Mouse (Mus musculus) lung, adult 2 months (tissue): ENCODE data around the gene Hoxd8. TPM values are rescaled to one million over a fixed set of nuclear protein-coding genes. Genes with fewer than 3 reads are reported as not detected.
A peak's percentile ranks its signal among the peaks of the same experiment; 100 is the strongest.

Source experiments
- DNase-seq: peaks from one replicate; pipeline ENCODE4 v3.0.0; 2022
- H3K4me1 ChIP-seq: fragments of 200-500 bp; 2 replicates; pipeline ENCODE4 v1.6.1; 2011; ENCODE audit warnings: low read length; ENCODE audit not compliant: control insufficient read depth, insufficient read depth
- H3K4me3 ChIP-seq: fragments of 200-500 bp; replicated peaks from 2 replicates; pipeline ENCODE3; 2011; ENCODE audit warnings: low read depth, mild to moderate bottlenecking, control low read depth, low read length; ENCODE audit errors: extremely low read depth
- CTCF ChIP-seq: fragments of 200-500 bp; IDR thresholded peaks from 2 replicates; pipeline ENCODE4 v1.5.1; 2011; ENCODE audit warnings: mild to moderate bottlenecking, low read length, control low read depth; ENCODE audit not compliant: insufficient read depth
- POLR2A ChIP-seq: fragments of 200-500 bp; IDR thresholded peaks from 2 replicates; pipeline ENCODE4 v1.6.1; 2011; ENCODE audit warnings: low read depth, mild to moderate bottlenecking, control low read depth, low read length, borderline replicate concordance; ENCODE audit errors: extremely low read depth
- WGBS: fragments of 180-500 bp; shearing (Covaris S2); methylation state at CpG from one replicate; pipeline ENCODE4 v1.1.7; 2018; 5-methylcytosine and 5-hydroxymethylcytosine counted together
- polyA plus RNA-seq: library from polyadenylated mRNA; depleted of rRNA; stranded (reverse); fragments of >200 nt; gene quantifications from 2 replicates; pipeline ENCODE4 v1.2.3, GENCODE M21; 2012

Hoxd8 gene
- polyA plus RNA-seq, 1 experiment = 0.67 TPM

DNA sequence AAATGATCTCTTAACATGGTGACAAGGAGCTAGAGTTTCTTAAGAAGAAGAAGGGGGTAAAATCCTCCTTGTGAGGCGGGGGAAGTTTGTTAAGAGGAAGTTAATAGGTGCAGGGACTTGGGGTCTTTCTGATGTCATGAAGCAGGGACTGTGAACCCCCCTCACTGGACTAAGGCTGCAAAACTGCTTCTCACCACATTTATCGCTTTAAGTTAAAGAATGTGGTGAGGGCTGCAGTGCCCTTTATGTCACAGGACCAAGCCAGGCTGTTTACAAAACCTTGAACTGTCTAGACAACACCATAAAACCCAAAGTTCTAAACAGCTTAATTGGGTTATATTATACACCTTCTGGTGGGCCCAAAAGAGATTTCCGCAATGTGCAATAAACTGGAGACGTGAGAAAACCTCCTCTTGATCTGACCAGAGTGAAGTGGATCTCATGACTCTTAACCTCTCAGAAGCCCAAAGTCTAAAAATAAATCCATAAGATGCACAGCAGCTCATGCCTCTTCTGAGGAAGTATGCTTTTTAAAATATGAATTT, 19.3 kb upstream of the Hoxd8 start:
- 28% methylated on average over 4 of the region's 4 CpGs for WGBS
- no peak for DNase-seq
- no peak for TF ChIP-seq POLR2A
- no peak for TF ChIP-seq CTCF
- Histone ChIP-seq H3K4me3 (no peak overlapping the region), H3K4me1 (no peaks in the 10 kb centered on the region)

DNA sequence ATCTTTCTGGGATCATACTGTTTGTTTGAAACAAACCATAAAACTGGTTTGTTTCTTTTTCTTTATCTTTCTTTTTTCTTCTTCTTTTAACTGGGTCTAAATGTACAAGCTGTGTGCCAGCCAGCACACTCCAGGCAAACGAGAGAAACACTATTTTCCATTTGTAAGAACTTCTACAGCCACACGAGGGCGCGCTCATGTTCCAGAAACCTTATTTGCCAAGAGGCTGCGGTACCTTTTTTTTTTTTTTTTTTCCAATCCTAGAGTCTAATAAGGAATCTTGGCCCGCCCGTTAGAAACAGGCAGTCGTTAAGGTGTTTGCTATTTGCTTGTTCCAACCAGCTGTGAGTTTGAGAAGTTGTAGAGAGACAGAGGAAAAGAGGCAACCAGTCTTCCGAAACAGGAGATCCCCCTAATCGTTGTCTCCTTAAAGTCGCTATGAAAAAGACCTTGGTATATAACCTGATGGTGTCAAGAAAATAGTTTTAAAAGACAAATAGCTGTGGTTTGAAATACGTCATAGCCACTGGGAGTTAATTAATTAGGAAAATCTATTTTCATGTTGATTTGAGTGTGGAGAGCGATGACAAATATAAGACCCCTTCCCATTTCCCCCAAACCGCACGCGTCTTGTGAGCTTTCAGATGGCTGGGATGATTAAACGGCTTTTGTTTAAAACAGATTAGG, 18.0 kb upstream of the Hoxd8 start:
- DNase-seq = no peak
- no peak overlapping the region for H3K4me3 ChIP-seq
- 10% methylated on average over 17 of the region's 17 CpGs for WGBS

DNA sequence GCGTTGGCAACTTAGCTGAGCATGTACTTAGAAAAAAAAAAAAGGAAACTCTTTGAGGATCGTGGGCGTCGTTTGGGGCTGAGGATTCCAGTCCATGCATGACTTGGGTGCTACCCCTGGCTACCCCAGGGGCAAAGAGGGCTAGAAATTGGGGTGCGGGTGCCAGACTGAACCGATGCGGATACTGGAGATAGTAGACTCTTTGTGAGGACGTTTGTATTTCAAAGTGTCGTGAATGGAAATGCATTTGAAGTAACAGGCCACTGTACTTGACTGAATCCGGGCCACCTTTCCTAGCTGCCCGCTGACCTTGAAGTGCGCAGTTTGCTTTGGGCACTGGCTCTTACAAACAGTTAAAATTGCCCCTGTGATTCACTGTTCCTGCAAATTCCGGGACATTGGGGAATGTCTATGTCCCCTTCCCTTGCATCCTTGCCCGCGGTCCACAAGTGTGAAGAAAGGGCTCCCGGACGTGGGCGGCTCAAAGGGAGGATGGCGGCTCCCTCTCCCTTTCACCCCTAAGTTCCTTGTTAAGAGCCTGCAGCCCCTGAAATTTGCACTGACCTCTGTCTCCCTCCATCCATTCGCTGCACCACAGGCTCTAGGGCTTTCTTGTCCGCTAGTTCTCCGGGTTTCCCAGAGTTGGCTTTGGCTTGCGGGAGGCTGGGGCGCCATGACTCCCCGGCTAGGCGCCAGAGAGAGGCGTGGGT, 17.3 kb upstream of the Hoxd8 start:
- H3K4me1 ChIP-seq = no peaks in the 10 kb centered on the region
- DNase-seq = no peak
- WGBS = 2% methylated on average over 27 of the region's 27 CpGs
- TF ChIP-seq CTCF (no peak), POLR2A (no peak)
- no peak overlapping the region for H3K4me3 ChIP-seq

More for the DNA sequence above, 18.0 kb upstream of the Hoxd8 start:
- no peaks in the 10 kb centered on the region for H3K4me1 ChIP-seq
- TF ChIP-seq CTCF (peak; percentile 31; the same call in 1 of the 2 replicates), POLR2A (no peak)

DNA sequence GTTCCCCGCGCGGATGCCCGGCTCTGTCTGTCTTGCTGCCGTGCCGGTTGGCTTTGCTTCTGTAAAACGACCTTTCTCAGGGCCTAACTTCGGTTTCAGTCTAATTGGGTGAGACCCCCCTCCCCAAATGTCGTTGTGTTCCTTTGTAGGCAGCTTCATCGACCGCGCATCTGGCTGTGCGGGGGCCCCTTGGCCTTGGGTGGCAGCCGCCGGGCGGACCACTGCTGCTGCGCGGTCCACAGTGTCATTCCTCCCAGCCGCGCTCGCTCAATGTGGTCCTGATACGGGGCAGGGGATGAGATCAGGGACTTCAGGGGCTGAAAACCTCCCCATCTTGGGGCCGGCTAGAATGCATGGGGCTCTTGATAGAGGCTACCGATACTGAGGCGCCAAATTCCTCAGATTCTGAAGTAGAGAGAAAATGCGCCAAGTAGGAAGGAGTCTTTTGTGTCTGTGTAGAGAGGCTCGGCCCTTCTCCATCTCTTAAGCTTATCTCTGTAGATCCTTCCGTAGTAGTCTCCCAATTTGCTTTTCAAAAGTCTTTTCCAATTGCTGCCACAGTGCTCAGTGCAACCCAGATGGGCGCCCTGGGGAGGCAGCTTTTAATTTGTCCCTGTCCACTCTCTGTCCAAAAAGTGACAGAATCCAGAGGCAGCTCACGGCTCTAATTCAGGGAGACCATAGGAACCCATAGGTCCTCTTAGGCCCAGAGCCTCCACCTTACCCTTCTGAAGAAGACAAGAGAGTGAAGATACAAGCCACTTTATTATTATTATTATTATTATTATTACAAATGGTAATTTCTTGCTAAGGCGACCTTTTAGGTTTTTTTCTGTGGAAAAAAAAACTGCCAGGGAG, 16.5 kb upstream of the Hoxd8 start:
- Histone ChIP-seq H3K4me1 (no peaks in the 10 kb centered on the region), H3K4me3 (no peak overlapping the region)
- TF ChIP-seq CTCF (no peak), POLR2A (no peak)
- no peak for DNase-seq
- 6% methylated on average over 31 of the region's 31 CpGs for WGBS

DNA sequence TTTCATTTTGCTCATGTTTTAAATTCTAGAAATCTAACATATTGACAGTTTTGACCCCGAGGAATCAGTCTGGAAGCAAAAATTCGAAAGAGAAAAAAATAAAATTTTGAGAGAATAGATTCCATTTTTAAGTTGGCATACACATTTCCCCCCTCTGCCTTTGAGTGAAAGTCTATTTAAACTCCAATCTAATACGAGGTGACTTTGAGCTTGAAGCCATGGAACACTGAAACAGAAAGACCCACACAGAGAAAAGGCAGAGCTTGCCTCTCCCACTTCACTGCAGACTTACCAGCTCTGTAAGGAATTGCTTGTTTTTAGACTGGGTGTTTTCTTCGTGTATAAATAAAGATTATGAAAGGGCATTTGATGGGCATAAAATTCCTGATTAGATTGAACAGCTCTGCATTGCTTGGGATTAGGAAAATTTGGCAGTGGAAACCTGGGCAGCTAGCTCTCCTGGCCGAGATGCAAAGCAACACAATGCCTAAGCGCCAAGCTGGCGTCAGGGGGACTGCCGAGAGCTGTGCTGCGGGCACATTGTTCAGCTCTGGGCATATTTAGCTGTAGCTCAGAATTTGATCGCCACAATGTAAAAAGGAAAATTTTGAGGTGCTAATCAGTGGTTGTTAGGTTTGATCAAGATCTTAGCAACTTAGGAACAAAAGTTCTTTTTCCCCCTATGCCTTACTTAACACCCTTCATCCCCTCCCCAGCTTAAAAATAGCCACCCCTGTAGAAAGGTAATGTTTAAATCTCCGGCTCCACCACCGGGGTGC, 15.4 kb upstream of the Hoxd8 start:
- WGBS = 8% methylated on average over 12 of the region's 12 CpGs

DNA sequence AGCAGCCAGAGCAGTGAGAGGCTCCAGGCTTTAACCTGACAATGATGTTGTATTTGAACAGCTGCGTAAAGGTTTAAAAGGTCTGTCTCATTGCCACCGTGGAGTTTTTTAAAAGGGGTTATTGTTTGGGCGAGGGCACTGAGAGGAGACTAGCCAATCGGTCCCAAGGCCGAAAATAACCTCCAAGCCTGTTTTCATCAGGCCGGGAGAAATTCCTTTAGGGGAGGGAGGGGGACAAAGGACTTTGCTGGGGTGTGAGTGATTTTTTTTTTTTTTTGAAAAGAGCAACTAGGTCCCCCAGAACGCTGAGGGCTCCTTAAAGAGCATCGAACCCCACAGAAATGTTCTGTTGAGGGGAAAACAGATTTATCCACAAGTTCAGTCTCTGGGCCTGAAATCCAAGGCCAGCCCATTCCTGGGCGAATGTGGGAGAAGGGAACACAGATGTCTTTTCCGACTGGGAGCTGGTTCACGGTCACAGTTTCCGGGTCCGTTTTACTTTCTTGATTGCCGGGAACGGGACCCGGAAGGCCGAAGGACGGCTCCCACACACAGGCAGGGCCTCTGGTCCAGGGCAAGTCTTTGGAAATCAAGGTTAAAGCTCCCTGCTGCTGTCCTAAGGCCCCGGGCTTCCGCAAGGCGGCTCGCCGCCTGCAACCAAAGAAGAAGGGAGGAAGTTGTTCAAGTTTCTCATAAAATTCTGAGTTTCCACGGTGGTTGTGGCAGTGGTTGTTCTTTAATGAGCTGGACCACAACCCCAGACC, 14.7 kb upstream of the Hoxd8 start:
- TF ChIP-seq POLR2A (no peak), CTCF (no peak)
- Histone ChIP-seq H3K4me3 (no peak overlapping the region), H3K4me1 (no peaks in the 10 kb centered on the region)
- no peak for DNase-seq
- WGBS = 5% methylated on average over 24 of the region's 24 CpGs

More for the DNA sequence above, 15.4 kb upstream of the Hoxd8 start:
- DNase-seq = no peak
- H3K4me1 ChIP-seq = no peaks in the 10 kb centered on the region
- no peak overlapping the region for H3K4me3 ChIP-seq
- TF ChIP-seq CTCF (no peak), POLR2A (no peak)

DNA sequence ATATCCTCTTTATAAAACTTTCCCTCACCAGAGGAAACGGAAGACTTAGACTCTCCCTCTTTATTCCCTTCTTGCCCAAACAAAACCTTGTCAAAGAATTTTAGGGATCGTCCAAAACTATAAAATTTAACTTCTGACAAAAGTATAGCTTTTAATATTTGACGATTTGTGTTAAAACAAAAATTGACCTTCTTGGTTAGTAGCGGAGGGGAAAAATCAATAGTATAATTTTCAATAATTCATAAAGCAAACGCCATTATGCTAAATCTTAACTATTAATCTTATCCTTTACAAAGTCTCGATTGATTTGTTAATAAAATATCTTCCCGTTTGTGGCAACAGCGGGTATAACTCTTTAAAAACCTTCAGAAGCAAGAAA, 14.1 kb upstream of the Hoxd8 start:
- DNase-seq = no peak
- no peaks in the 10 kb centered on the region for H3K4me1 ChIP-seq
- WGBS = 14% methylated on average over 8 of the region's 8 CpGs
- TF ChIP-seq CTCF (no peak), POLR2A (no peak)
- H3K4me3 ChIP-seq = no peak overlapping the region

DNA sequence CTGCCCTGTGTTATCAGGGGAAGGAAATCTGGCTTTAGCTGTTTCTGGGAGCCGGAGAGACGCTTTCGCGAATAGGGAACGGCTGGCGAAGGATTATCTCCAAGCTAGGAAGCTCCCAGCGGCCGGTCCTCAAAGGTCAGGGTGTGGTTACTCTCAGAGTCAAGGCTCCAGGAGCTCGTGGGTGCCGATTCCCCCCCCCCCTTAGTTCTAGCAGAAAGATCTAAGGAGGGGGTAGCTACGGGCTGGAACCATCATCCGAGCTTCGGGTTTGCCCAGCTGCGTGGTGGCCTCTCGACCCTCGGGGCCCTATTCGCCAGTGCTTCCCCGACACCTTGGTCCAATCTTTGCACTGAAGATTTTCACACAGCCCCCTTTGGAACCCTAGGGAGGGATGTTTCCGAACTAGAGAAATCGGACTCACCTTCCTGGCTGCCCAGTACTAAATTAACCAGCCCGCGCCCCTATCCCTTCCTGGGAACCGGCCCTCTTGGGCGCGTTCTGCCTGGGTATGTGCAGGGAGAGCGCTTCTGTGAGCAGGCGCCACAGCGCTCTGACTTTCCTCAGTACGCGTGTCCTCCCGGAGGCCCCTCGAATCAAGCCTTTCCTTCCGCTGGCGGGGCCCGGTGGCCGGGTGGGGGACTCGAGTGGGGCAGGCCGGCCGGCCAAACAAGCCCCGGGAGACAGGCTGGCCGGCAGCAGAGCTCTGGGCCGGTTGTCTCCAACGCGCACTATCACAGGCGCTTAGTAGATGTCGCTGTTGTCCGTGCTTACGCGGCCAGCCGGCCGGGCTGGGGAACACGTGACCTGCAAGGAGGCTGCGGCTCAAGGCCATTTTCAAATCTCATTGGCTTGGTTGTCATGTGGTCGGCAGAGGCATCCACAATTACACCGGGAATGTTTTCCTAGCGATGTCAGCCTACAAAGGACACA, 13.1 kb upstream of the Hoxd8 start, which contains the start of gene Hoxd10:
Gene Hoxd10 (plus strand): TSS at position 903 of the 930 bp plus-strand sequence.
- TF ChIP-seq POLR2A (no peak), CTCF (no peak)
- Histone ChIP-seq H3K4me1 (no peaks in the 10 kb centered on the region), H3K4me3 (no peak within 1 kb of the TSS)
- no peak for DNase-seq
- WGBS = 4% methylated on average over 56 of the region's 56 CpGs
